Mouse (Mus musculus) layer of hippocampus, adult 18-20 months (tissue): ENCODE measurements around the gene Diexf. TPM values are rescaled to one million over a fixed set of nuclear protein-coding genes. Genes with fewer than 3 reads are reported as not detected.

Experiments
- DNase-seq, 2 experiments: peaks; one replicate each; pipeline ENCODE4 v3.0.0; 2022; ENCODE audit warnings: low spot score in 2 of 2
- total RNA-seq, 2 experiments: library from RNA; stranded (reverse); gene quantifications; 2 replicates each; pipeline ENCODE4 v1.2.3; 2021

The Diexf gene
- total RNA-seq, 2 experiments from 2014 or later, result 24.4 to 26.8 TPM

DNA sequence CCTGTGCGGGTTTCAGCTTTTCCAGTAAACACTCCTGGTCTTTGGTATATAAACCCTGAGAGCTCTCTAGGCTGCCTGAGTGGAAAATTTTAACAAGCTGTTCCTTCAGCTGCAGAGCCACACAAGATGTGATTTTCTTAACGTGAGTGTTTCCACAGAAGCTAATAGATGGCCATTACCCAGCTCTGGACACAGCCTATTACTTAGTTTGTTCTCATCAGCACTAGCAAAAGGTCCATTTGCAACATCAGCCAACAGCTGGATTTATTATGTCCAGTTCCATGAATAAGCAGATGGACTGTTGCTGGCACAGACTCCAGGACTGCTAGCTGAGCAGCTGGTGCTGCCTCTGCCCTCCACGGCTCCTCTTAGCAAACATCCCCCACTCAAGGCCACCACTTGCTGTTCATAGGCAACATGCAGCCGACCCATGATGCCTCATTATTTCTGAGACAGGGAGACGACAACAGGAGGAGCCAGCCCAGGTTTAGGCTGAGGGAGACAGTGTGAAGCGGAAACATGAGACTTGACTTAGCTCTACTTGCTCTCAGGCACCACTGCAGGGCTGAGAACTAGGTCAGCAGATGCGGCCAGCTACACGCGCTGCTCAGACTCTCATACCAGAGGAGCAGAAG, 43.1 kb downstream of the Diexf start:
- DNase-seq, result peak in 1 of 2 experiments; percentile 63

DNA sequence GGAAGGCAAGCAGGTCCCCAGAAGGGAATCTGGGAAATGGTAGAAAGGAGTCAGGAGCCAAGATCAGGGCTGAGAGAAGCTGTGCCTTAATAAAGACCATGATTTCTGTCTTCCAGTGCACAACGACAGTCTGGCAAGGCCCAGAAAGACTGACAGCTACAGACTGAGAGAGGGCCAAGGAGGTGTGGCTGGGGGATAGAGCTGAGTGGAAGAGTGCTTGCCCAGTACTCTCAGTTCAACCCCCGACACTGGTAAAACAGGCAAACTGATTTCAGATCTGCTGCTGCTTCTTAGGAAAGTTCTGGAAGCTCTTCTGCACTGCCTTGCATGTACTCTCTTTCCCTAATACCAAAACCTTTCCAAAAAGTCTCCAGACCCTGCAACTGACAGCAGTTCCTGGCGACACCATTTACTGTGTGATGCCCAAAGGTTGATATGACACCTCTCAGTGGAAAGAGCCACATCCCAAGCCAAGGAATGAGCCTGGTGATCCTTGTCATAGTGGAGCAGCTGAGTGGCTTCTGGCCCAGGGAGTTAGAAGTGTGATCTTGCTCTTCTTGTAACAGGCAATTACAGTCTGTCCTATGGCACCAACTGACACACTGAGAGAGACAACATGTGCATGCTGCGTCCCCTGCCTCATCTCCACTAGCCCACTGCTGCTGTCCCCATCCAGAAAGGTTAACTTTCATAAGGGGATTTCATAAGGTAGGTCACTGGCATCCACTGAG, 43.8 kb downstream of the Diexf start:
- no peak for DNase-seq

DNA sequence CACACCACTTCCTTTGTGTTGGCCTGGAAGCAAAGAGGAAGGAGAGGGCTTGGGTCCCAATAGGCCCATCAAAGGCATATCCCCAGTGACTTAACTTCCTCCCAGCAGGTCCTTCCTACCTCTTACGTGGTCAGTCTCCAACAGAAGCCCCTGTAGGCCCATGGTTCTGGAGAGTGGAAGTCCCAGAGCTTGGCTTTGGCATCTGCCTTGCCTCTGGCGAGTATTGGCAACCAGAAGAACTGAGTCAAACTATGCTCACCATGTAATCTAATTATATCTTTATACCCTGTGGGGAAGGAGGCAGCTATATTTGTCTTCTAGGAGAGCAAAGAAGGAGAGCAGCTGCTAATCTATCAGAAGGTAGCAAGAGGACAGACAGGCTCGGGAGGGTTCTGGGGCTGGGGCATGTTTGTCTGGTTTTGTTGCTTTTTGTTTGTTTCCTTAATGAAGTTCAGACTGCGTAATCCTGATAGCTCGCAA, 44.5 kb downstream of the Diexf start:
- no peak for DNase-seq

DNA sequence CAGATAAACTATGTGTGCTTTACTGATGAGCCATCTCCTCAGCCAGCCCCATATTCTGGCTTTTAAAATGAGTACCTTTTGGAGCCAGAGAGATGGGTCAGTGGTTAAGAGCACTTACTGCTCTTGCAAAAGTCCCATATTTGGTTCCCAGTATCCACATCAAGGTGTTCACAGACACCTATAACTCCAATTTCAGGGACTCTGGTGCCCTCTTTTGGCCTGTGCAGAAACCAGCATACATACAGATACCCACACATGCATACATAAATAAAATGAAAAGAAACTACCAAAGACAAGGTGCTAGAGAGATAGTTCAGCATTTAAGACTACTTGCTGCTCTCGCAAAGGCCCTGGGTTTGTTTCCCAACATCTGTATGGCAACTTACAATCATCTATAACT, 46.1 kb downstream of the Diexf start:
- DNase-seq, result no peak

DNA sequence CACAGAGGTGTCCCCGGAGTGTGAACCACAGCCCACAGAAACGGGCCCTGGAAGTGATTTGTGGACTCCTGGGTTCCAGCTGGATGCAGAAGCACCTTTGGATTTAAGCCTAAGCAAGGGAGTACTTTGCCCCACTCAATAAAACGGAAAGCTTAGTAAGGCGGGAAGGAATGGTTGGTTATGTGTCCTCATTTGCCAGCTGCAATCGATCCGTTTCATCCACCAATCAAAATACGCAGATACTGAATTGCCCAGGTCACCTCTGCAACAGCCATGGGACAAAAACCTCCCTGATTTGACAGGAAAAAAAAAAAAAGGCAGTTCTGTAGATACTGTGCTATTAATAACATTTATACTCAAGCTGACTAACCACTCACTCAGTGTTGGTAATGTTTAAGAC, 47.0 kb downstream of the Diexf start:
- no peak for DNase-seq

DNA sequence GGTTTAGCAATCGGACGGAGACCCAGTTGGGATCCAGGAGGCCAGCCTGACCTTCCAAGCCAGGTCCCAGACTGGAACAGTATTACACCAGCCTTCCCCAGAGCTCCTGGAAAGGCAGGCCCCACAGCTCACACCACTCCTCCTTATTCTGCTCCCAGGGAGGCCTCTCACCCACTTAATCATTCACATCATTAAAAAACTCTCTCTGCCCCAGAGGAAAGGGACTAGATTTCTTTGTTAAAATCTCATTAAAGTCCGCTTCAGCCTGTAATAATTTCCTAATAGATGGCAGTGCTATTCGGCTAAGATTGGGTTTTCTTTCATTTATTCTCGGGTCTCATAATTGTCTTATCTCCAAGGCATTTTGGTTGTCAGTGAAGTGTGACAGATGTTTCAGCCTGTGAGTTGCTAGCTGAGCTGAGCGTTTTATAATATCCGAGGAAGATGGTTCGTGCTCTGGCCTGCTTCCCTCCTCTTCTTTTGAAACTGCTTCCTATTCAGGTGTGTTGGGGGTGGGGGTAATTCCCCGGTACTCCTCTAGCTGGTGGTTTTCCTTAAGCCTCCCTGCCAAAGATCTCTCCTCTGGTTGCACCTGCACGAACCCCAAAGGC, 47.7 kb downstream of the Diexf start:
- no peak for DNase-seq

DNA sequence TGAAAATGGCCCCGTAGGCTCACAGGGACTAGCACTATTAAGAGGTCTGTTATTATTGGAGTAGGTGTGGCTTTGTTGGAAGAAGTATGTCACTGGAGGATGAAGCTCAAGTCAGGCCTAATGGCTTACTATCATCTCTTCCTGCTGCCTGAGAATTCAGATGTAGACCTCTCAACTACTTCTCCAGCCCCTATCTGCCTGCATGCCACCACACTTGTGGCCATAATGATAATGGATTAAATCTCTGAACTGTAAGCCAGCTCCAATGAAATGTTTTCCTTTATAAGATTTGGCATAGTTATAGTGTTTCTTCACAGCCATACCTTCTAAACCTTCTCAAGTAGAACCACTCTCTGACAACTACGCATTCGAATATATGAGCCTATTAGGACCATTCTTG, 67.5 kb downstream of the Diexf start:
- DNase-seq, result no peak

DNA sequence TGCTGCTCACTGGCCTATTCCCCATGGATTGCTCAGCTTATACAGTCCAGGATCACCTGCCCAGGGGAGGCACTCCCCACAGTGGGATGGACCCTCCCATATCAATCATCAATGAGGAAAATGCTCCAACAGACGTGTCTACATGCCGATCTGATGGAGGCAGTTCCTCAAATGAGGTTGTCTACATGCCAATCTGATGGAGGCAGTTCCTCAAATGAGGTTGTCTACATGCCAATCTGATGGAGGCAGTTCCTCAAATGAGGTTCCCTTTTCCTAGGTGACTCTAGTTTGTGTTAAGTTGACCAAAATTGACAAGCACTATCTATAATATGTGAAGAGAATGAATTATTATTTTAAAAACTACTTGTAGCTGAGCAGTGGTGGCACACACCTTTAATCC, 69.9 kb downstream of the Diexf start:
- DNase-seq, result no peak

DNA sequence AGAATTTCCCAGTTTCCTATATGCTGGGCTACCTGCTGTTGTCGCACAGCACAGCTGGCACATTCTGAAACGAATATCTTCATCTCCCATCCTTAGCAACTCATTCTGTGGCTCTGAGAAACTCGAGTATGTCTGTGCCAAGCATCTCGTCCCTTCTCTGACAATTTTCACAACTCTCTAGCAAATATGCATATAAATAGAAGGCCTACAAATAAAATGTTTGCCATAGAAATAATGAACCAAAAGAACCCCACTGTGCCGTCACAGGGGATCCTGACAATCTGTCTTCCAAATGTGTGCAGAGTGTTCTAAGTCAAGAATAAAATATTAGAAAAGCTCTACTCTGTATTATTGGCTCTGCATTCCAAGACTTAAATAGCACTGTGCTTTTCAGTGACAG, 70.5 kb downstream of the Diexf start:
- DNase-seq, result peak; percentile 8 to 64

DNA sequence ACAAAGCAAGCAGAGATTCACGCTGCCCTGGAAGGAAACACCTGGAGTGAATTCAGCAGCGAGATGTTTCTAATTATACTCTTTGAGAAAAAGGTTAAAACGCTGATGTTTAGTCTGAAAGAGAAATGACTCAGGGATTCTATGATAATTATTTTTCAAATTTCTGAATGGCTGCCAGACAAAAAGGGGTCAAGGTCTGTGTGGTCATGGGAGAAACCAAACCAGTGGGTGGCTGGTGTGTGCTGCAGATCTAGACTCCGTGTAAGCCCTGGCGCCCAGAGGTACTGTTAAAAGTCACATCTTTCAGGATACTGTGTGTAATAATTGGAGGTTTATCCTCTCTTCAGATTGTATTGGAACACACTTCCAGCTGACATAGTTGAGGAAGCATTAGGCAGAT, 75.7 kb downstream of the Diexf start:
- no peak for DNase-seq

DNA sequence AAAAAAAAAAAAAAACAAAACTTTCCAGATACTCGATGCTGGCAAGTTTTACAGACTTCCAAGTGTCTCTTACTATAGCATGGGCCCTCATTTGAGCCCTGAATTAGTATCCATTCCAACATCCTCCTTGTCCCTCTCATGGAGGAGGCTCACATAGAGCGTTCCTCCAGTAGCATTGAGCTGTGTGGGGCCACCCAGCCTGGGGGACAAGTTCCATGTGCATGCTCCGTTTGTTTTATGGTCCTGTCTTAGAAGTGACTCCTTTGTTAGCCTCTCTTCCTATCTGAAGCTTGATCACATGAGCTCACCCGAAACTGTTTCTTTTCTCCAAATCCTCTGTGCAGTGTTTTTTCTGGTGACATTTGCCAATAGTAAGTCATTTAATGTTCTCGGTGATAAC, 77.0 kb downstream of the Diexf start:
- no peak for DNase-seq

DNA sequence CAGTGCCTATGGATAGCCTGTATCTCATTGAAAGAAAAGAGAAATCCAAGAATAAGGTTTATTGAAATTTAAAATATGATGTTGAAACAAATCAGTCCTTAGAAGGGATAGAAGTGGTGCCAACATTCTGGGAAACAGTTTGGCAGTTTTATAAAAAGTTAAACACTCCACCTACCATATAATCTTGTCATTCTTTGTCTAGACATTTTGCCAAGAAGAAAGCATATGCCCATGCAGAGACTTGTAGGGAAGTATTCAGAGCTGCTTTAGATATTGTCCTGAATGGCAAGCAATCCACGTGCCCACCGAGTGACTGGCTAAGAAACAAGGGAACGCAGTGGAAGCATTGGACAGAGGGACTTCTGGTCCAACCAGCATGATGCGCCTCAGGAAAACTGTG, 82.5 kb downstream of the Diexf start:
- peak in 1 of 2 experiments; percentile 41 for DNase-seq

DNA sequence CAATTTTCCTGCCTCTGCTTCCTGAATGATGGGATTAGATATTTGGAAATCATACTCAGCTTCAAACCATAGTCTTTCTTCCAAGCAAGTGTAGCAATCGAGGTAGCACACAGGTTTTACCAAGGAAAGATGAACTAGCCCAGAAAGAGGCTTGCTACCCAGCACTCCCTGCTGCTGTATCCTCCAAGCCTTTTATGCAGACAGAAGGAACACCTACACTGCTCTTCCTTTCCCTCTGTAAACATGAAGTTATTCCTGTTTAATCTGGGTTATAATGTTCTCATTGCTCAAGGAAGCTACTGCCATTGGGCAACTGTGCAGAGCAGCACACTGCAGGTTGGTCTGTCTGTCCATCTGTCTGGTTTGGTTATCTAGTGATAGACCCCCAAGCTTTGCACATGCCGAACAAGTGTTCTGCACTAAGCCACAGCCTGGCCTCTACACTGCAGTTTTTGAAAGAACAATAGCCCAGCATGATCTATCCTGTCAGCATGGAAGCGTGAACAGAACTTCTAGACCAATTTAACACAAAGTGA, 87.2 kb downstream of the Diexf start:
- peak; percentile 28 to 66 for DNase-seq

Other genes with a start within 250 kb of the Diexf start
- 10 to 100 TPM; 26.3 to 27.4 TPM for gene Syt14, start 94.5 kb downstream of the Diexf start, total RNA-seq
- gene Irf6, start 22.8 kb upstream of the Diexf start, total RNA-seq, result under 1 TPM; 0.81 to 0.92 TPM
- gene A130010J15Rik, start 37.8 kb upstream of the Diexf start, total RNA-seq, result 1 to 10 TPM; 4.1 to 4.8 TPM
- 1 to 10 TPM; 1.4 to 1.9 TPM for gene Traf3ip3, start 71.4 kb upstream of the Diexf start, total RNA-seq
- under 1 TPM; 0.81 to 0.89 TPM for gene Lamb3, start 77.4 kb upstream of the Diexf start, total RNA-seq
- 10 to 100 TPM; 38.2 to 40.7 TPM for gene Hsd11b1, start 133.8 kb upstream of the Diexf start, total RNA-seq
- 10 to 100 TPM in 1 of 2 experiments, 1 to 10 TPM in 1; 9.4 to 10.2 TPM for gene G0s2, start 142.9 kb upstream of the Diexf start, total RNA-seq
- gene Camk1g, start 240.0 kb upstream of the Diexf start, total RNA-seq, result 10 to 100 TPM; 23.5 to 26.6 TPM